7 mouse cellular contexts compared by ENCODE assay signal in genomic region chr2:116063819-116064293, GRCm38 (mm10). TPM values are rescaled to one million over a fixed set of nuclear protein-coding genes. Genes with fewer than 3 reads are reported as not detected.
A peak's percentile ranks its signal among the peaks of the same experiment; 100 is the strongest.
DNase-seq lines count a peak whose midpoint lies in the region; ATAC-seq lines count a peak whose summit lies in the region.

No protein-coding gene starts in this region.

- peak overlapping the region; percentile 62 for H3K9ac ChIP-seq in liver, embryonic 12.5 days
- peak overlapping the region; percentile 96 for H3K9ac ChIP-seq in neural tube, embryonic 13.5 days

- H3K27ac ChIP-seq in liver, embryonic 12.5 days = peak overlapping the region; percentile 68
- peak overlapping the region; percentile 98 for H3K27ac ChIP-seq in neural tube, embryonic 13.5 days (replicated peaks)

- H3K27me3 ChIP-seq in liver, embryonic 12.5 days (replicated peaks) = peaks cover 100% of the 10 kb centered on the region
- no peaks in the 10 kb centered on the region; the same call in 1 of the 2 replicates for H3K27me3 ChIP-seq in neural tube, embryonic 13.5 days

- peak overlapping the region; percentile 59 for H3K4me3 ChIP-seq in liver, embryonic 12.5 days
- peak overlapping the region; percentile 73 for H3K4me3 ChIP-seq in neural tube, embryonic 13.5 days

- peak overlapping the region; percentile 68 for H3K4me2 ChIP-seq in liver, embryonic 12.5 days
- peak overlapping the region; percentile 84 for H3K4me2 ChIP-seq in neural tube, embryonic 13.5 days

- H3K36me3 ChIP-seq in liver, embryonic 12.5 days = no peaks in the 10 kb centered on the region
- H3K36me3 ChIP-seq in neural tube, embryonic 13.5 days = no peaks in the 10 kb centered on the region

- intact Hi-C loops in heart, postnatal 10 days (cut with DNase I) = loop anchor here (2.0 kb wide), 1 partner anchor 13 kb away; no protein-coding TSS in a partner anchor

- no peak for ATAC-seq in liver, embryonic 12.5 days
- ATAC-seq in neural tube, embryonic 13.5 days (ENCODE audit: low read depth) = no peak
- no peak for ATAC-seq in megakaryocyte-erythroid progenitor cell, adult 5-6 weeks (replicated peaks; ENCODE audit: low FRiP score, low TSS enrichment, poor library complexity, severe bottlenecking)

- DNase-seq in right cerebral cortex, postnatal 4 days = peak; percentile 40
- DNase-seq in right cerebral cortex, postnatal 10 days (ENCODE audit: low spot score in 2 of 2) = no peak
- DNase-seq in embryo, embryonic 11 days = peak; percentile 79
- DNase-seq in heart, postnatal 10 days = peak; percentile 60 to 69

- no peaks in the 10 kb centered on the region for H3K9me3 ChIP-seq in liver, embryonic 12.5 days (replicated peaks)
- H3K9me3 ChIP-seq in neural tube, embryonic 13.5 days = no peaks in the 10 kb centered on the region

- WGBS in liver, embryonic 12.5 days (ENCODE audit: insufficient replicate concordance) = under 1% methylated on average over 37 of the region's 37 CpGs
- under 1% methylated on average over 37 of the region's 37 CpGs for WGBS in neural tube, embryonic 13.5 days

- H3K4me1 ChIP-seq in liver, embryonic 12.5 days = peaks cover 8% of the 10 kb centered on the region
- peaks cover 66% of the 10 kb centered on the region for H3K4me1 ChIP-seq in neural tube, embryonic 13.5 days (replicated peaks)

RNA-seq across cellular contexts. Expression of gene Meis2, which starts 1.8 kb away (rescaled TPM):
- total RNA-seq in heart, postnatal 10 days (2021) = 10 to 100 TPM; 22.4 to 27.5 TPM
- polyA plus RNA-seq in liver, embryonic 12.5 days (2016; fragmentation: Nextera tagmentation; extraction: Ambion mirVana) = 5.9 and 6.0 TPM in 2 replicates
- 92.0 and 98.7 TPM in 2 replicates for polyA plus RNA-seq in neural tube, embryonic 13.5 days (2015; fragmentation: Nextera tagmentation; extraction: Ambion mirVana)
- total RNA-seq in megakaryocyte-erythroid progenitor cell, adult 5-6 weeks (2014; fragmentation: Nextera tagmentation) = not detected in 2 replicates
- total RNA-seq in megakaryocyte-erythroid progenitor cell, adult 5-6 weeks (2017) = 0.46 TPM in 1 of 2 replicates, not detected in the other

Comparison
In these comparisons a context has a peak if more than half of its experiments do, and no peak if none do; other contexts are left out.
1. DNase-seq: peak in right cerebral cortex, postnatal 4 days (single experiment), embryo, embryonic 11 days (single experiment) and heart, postnatal 10 days (2 of 2); none in right cerebral cortex, postnatal 10 days (0 of 2).
2. RNA of gene Meis2, which starts 1.8 kb away (total RNA-seq): 22.4 to 27.5 TPM in heart, postnatal 10 days; 0.46 TPM in megakaryocyte-erythroid progenitor cell, adult 5-6 weeks; every median in the first group is over 10 times any median in the second.